Mouse (Mus musculus) left cerebral cortex, adult 18-20 months (tissue): ENCODE measurements at regions not wholly inside any gene's neighbourhood (a gene's known extent, or its start where the extent isn't known, plus 50 kb on each side); places are given as distances from the start of the nearest gene placed in this dataset.

Source experiments
- DNase-seq, 2 experiments: peaks; one replicate each; pipeline ENCODE4 v3.0.0; 2021 to 2022; ENCODE audit warnings: low spot score in 2 of 2, mixed read lengths in 1 of 2

GRCm38 (mm10) chr13:92911660-92912284 lies 67.2 kb downstream of the Mtx3 start:
- DNase-seq = peak in 1 of 2 experiments; percentile 6

GRCm38 (mm10) chr13:92912661-92913060 lies 68.1 kb downstream of the Mtx3 start:
- DNase-seq = no peak

- DNase-seq = no peak
These were observed 70.1 kb downstream of the Mtx3 start for GRCm38 (mm10) chr13:92914631-92915030.

- no peak for DNase-seq
These were observed 70.8 kb downstream of the Mtx3 start for GRCm38 (mm10) chr13:92915221-92915839.

- DNase-seq = no peak
These were observed 71.6 kb downstream of the Mtx3 start for GRCm38 (mm10) chr13:92915948-92916710.

GRCm38 (mm10) chr13:92919882-92920281 lies 75.3 kb downstream of the Mtx3 start:
- DNase-seq = no peak

- DNase-seq = no peak
These were observed 77.4 kb downstream of the Mtx3 start for GRCm38 (mm10) chr13:92921936-92922335.

- DNase-seq = no peak
These were observed 78.9 kb downstream of the Mtx3 start for GRCm38 (mm10) chr13:92923496-92923895.

GRCm38 (mm10) chr13:92924021-92924420 lies 79.5 kb downstream of the Mtx3 start:
- DNase-seq = no peak

- DNase-seq = no peak
These were observed 80.6 kb downstream of the Mtx3 start for GRCm38 (mm10) chr13:92925196-92925595.

- no peak for DNase-seq
These were observed 84.0 kb downstream of the Mtx3 start for GRCm38 (mm10) chr13:92928551-92928950.

- DNase-seq = no peak
These were observed 87.1 kb downstream of the Mtx3 start for GRCm38 (mm10) chr13:92931696-92932095.

GRCm38 (mm10) chr13:92939032-92939431 lies 94.5 kb downstream of the Mtx3 start:
- DNase-seq = no peak

- DNase-seq = no peak
These were observed 96.0 kb downstream of the Mtx3 start for GRCm38 (mm10) chr13:92940610-92941009.

- DNase-seq = no peak
These were observed 104.0 kb downstream of the Mtx3 start for GRCm38 (mm10) chr13:92948560-92948959.

- peak; percentile 53 to 54 for DNase-seq
These were observed 115.5 kb downstream of the Mtx3 start for GRCm38 (mm10) chr13:92960031-92960430.

- DNase-seq = no peak
These were observed 118.1 kb downstream of the Mtx3 start for GRCm38 (mm10) chr13:92962625-92963024.

- no peak for DNase-seq
These were observed 118.9 kb downstream of the Mtx3 start for GRCm38 (mm10) chr13:92963351-92963895.

- DNase-seq = no peak
These were observed 119.7 kb downstream of the Mtx3 start for GRCm38 (mm10) chr13:92964213-92964743.

GRCm38 (mm10) chr13:92967025-92967610 lies 122.6 kb downstream of the Mtx3 start:
- no peak for DNase-seq

GRCm38 (mm10) chr13:92969579-92969978 lies 125.0 kb downstream of the Mtx3 start:
- no peak for DNase-seq
